16 mouse cellular contexts compared by ENCODE assay signal in genomic region chr3:95112760-95113159, GRCm38 (mm10). TPM values are rescaled to one million over a fixed set of nuclear protein-coding genes. Genes with fewer than 3 reads are reported as not detected.
DNase-seq lines count a peak whose midpoint lies in the region; ATAC-seq and TF ChIP-seq lines count a peak whose summit lies in the region.
"Had no signal": no experiment of that assay in that cellular context is flagged by ENCODE, and none has a peak within 500 bp of the region (broad histone marks: within the 10 kb centered on the region; RNA-seq: fewer than 3 reads in every experiment).

No protein-coding gene starts in this region.

- no peak overlapping the region for H3K27ac ChIP-seq in heart, embryonic 10.5 days
- H3K27ac ChIP-seq in lung, embryonic 14.5 days (ENCODE audit: low read depth) = no peak overlapping the region
- no peak overlapping the region for H3K27ac ChIP-seq in embryonic facial prominence, embryonic 15.5 days (replicated peaks)
- H3K27ac ChIP-seq in midbrain, embryonic 14.5 days (replicated peaks; ENCODE audit: low read depth, low read length) = no peak overlapping the region

- no peaks in the 10 kb centered on the region for H3K9me3 ChIP-seq in heart, embryonic 10.5 days
- H3K9me3 ChIP-seq in lung, embryonic 14.5 days (ENCODE audit: low read depth, low read length) = no peaks in the 10 kb centered on the region
- H3K9me3 ChIP-seq in embryonic facial prominence, embryonic 15.5 days (replicated peaks) = no peaks in the 10 kb centered on the region
- H3K9me3 ChIP-seq in midbrain, embryonic 14.5 days (ENCODE audit: control insufficient read depth, low read length) = no peaks in the 10 kb centered on the region

- H3K4me3 ChIP-seq in heart, embryonic 10.5 days = 0 out of 2 replicates have a peak overlapping the region, but pooled peaks have one; percentile 79
- peak overlapping the region; percentile 75; the same call in 1 of the 2 replicates for H3K4me3 ChIP-seq in lung, embryonic 14.5 days (ENCODE audit: low read depth, low read length)
- no peak overlapping the region for H3K4me3 ChIP-seq in embryonic facial prominence, embryonic 15.5 days (replicated peaks)
- no peak overlapping the region for H3K4me3 ChIP-seq in midbrain, embryonic 14.5 days (replicated peaks; ENCODE audit: low read depth, low read length)

- no peak overlapping the region for H3K9ac ChIP-seq in lung, embryonic 14.5 days
- no peak overlapping the region for H3K9ac ChIP-seq in embryonic facial prominence, embryonic 15.5 days
- H3K9ac ChIP-seq in midbrain, embryonic 14.5 days (replicated peaks; ENCODE audit: low read length) = no peak overlapping the region

- peaks cover 26% of the 10 kb centered on the region for H3K36me3 ChIP-seq in heart, embryonic 10.5 days
- H3K36me3 ChIP-seq in lung, embryonic 14.5 days (ENCODE audit: insufficient read depth) = peaks cover 30% of the 10 kb centered on the region
- peaks cover 22% of the 10 kb centered on the region for H3K36me3 ChIP-seq in embryonic facial prominence, embryonic 15.5 days
- peaks cover 34% of the 10 kb centered on the region for H3K36me3 ChIP-seq in midbrain, embryonic 14.5 days (ENCODE audit: control insufficient read depth, insufficient read depth, low read length)

- 97% methylated on average over 1 of the region's 1 CpGs for WGBS in heart, embryonic 10.5 days
- WGBS in lung, embryonic 14.5 days = 96% methylated on average over 1 of the region's 1 CpGs
- 86% methylated on average over 1 of the region's 1 CpGs for WGBS in embryonic facial prominence, embryonic 15.5 days
- 95% methylated on average over 1 of the region's 1 CpGs for WGBS in midbrain, embryonic 14.5 days

- no peak for DNase-seq in heart, embryonic 10.5 days (ENCODE audit: low spot score)
- no peak for DNase-seq in heart, adult 18-20 months
- DNase-seq in lung, embryonic 14.5 days = no peak
- no peak for DNase-seq in lung, postnatal 36 days
- DNase-seq in midbrain, embryonic 14.5 days = no peak
- no peak for DNase-seq in thymus, postnatal 4 days
- DNase-seq in adrenal gland, postnatal 25 days = no peak
- DNase-seq: adrenal gland, postnatal 36 days; cerebellum, adult 9-10 months; gastrocnemius, postnatal 36 days; kidney, adult 11 months; retina, postnatal 1 day had no signal

- H3K4me2 ChIP-seq in lung, embryonic 14.5 days = peak overlapping the region; percentile 60
- H3K4me2 ChIP-seq in embryonic facial prominence, embryonic 15.5 days (replicated peaks) = peak overlapping the region; percentile 54; the same call in 1 of the 2 replicates
- peak overlapping the region; percentile 49; the same call in 1 of the 2 replicates for H3K4me2 ChIP-seq in midbrain, embryonic 14.5 days (ENCODE audit: low read length)

- TF ChIP-seq CTCF in lung, embryonic 14.5 days (IDR thresholded peaks at IDR 0.05; ENCODE audit: low read depth) = no peak

- ATAC-seq in lung, embryonic 14.5 days (ENCODE audit: insufficient read depth) = no peak
- ATAC-seq in embryonic facial prominence, embryonic 15.5 days (ENCODE audit: insufficient number of reproducible peaks, low FRiP score, low TSS enrichment, low read depth) = no peak
- ATAC-seq in midbrain, embryonic 14.5 days (ENCODE audit: low FRiP score, low TSS enrichment) = no peak
- ATAC-seq: Patski had no signal

- no peaks in the 10 kb centered on the region for H3K27me3 ChIP-seq in heart, embryonic 10.5 days (ENCODE audit: insufficient read depth, poor library complexity, severe bottlenecking)
- no peaks in the 10 kb centered on the region for H3K27me3 ChIP-seq in lung, embryonic 14.5 days (ENCODE audit: insufficient read depth, low read length)
- no peaks in the 10 kb centered on the region for H3K27me3 ChIP-seq in embryonic facial prominence, embryonic 15.5 days
- H3K27me3 ChIP-seq in midbrain, embryonic 14.5 days (ENCODE audit: control insufficient read depth, insufficient read depth, low read length) = no peaks in the 10 kb centered on the region
- H3K27me3 ChIP-seq: Patski had no signal

- peaks cover 11% of the 10 kb centered on the region; the same call in 1 of the 2 replicates for H3K4me1 ChIP-seq in heart, embryonic 10.5 days
- H3K4me1 ChIP-seq in lung, embryonic 14.5 days (ENCODE audit: insufficient read depth) = peaks cover 7% of the 10 kb centered on the region; the same call in 1 of the 2 replicates
- peaks cover 18% of the 10 kb centered on the region for H3K4me1 ChIP-seq in embryonic facial prominence, embryonic 15.5 days
- H3K4me1 ChIP-seq in midbrain, embryonic 14.5 days (ENCODE audit: control insufficient read depth, insufficient read depth, low read length) = peaks cover 11% of the 10 kb centered on the region

RNA-seq across cellular contexts. Expression of gene Vps72, which starts 1.9 kb away (rescaled TPM):
- polyA plus RNA-seq in heart, embryonic 10.5 days (2016; fragmentation: Nextera tagmentation; extraction: Ambion mirVana) = 124 and 172 TPM in 2 replicates
- 10 to 100 TPM; 32.1 to 32.5 TPM for total RNA-seq in heart, adult 18-20 months (2021)
- polyA plus RNA-seq in lung, embryonic 14.5 days (2014; fragmentation: Nextera tagmentation; extraction: Ambion mirVana) = 167 and 170 TPM in 2 replicates
- polyA plus RNA-seq in embryonic facial prominence, embryonic 15.5 days (2015; fragmentation: Nextera tagmentation; extraction: Ambion mirVana) = 142 and 162 TPM in 2 replicates
- polyA plus RNA-seq in midbrain, embryonic 14.5 days (2014; fragmentation: Nextera tagmentation; extraction: Ambion mirVana) = 194 and 204 TPM in 2 replicates
- total RNA-seq in adrenal gland, postnatal 25 days (2021) = 68.4 and 72.5 TPM in 2 replicates

RNA-seq across cellular contexts. Expression of gene Pip5k1a, which starts 6.0 kb away (rescaled TPM):
- polyA plus RNA-seq in heart, embryonic 10.5 days (2016; fragmentation: Nextera tagmentation; extraction: Ambion mirVana) = 18.3 and 18.8 TPM in 2 replicates
- 10 to 100 TPM; 14.9 to 15.3 TPM for total RNA-seq in heart, adult 18-20 months (2021)
- 12.2 and 13.6 TPM in 2 replicates for polyA plus RNA-seq in lung, embryonic 14.5 days (2014; fragmentation: Nextera tagmentation; extraction: Ambion mirVana)
- polyA plus RNA-seq in embryonic facial prominence, embryonic 15.5 days (2015; fragmentation: Nextera tagmentation; extraction: Ambion mirVana) = 22.3 and 23.0 TPM in 2 replicates
- polyA plus RNA-seq in midbrain, embryonic 14.5 days (2014; fragmentation: Nextera tagmentation; extraction: Ambion mirVana) = 15.0 and 15.4 TPM in 2 replicates
- 39.5 and 43.1 TPM in 2 replicates for total RNA-seq in adrenal gland, postnatal 25 days (2021)

RNA-seq across cellular contexts. Expression of gene Tmod4, which starts 11.5 kb away (rescaled TPM):
- polyA plus RNA-seq in heart, embryonic 10.5 days (2016; fragmentation: Nextera tagmentation; extraction: Ambion mirVana) = 0.70 and 0.90 TPM in 2 replicates
- total RNA-seq in heart, adult 18-20 months (2021) = 10 to 100 TPM; 34.7 to 36.3 TPM
- 1.2 and 1.9 TPM in 2 replicates for polyA plus RNA-seq in lung, embryonic 14.5 days (2014; fragmentation: Nextera tagmentation; extraction: Ambion mirVana)
- 1.7 and 3.8 TPM in 2 replicates for polyA plus RNA-seq in embryonic facial prominence, embryonic 15.5 days (2015; fragmentation: Nextera tagmentation; extraction: Ambion mirVana)
- 0.47 and 0.49 TPM in 2 replicates for polyA plus RNA-seq in midbrain, embryonic 14.5 days (2014; fragmentation: Nextera tagmentation; extraction: Ambion mirVana)
- total RNA-seq in adrenal gland, postnatal 25 days (2021) = 1.0 and 1.1 TPM in 2 replicates
- total RNA-seq: monocyte, adult 5-6 weeks had no signal
- polyA plus RNA-seq: liver, adult 2 months had no signal

RNA-seq across cellular contexts. Expression of gene Scnm1, which starts 21.1 kb away (rescaled TPM):
- polyA plus RNA-seq in heart, embryonic 10.5 days (2016; fragmentation: Nextera tagmentation; extraction: Ambion mirVana) = 55.3 and 60.9 TPM in 2 replicates
- total RNA-seq in heart, adult 18-20 months (2021) = 10 to 100 TPM; 36.5 to 38.3 TPM
- 62.7 and 67.9 TPM in 2 replicates for polyA plus RNA-seq in lung, embryonic 14.5 days (2014; fragmentation: Nextera tagmentation; extraction: Ambion mirVana)
- polyA plus RNA-seq in embryonic facial prominence, embryonic 15.5 days (2015; fragmentation: Nextera tagmentation; extraction: Ambion mirVana) = 73.0 and 79.5 TPM in 2 replicates
- 86.6 and 102 TPM in 2 replicates for polyA plus RNA-seq in midbrain, embryonic 14.5 days (2014; fragmentation: Nextera tagmentation; extraction: Ambion mirVana)
- 35.1 and 40.6 TPM in 2 replicates for total RNA-seq in adrenal gland, postnatal 25 days (2021)

RNA-seq across cellular contexts. Expression of gene Lysmd1, which starts 21.1 kb away (rescaled TPM):
- polyA plus RNA-seq in heart, embryonic 10.5 days (2016; fragmentation: Nextera tagmentation; extraction: Ambion mirVana) = 8.7 and 10.1 TPM in 2 replicates
- 1 to 10 TPM; 4.5 to 4.7 TPM for total RNA-seq in heart, adult 18-20 months (2021)
- polyA plus RNA-seq in lung, embryonic 14.5 days (2014; fragmentation: Nextera tagmentation; extraction: Ambion mirVana) = 8.2 and 9.4 TPM in 2 replicates
- polyA plus RNA-seq in embryonic facial prominence, embryonic 15.5 days (2015; fragmentation: Nextera tagmentation; extraction: Ambion mirVana) = 16.9 and 17.4 TPM in 2 replicates
- 31.7 and 34.7 TPM in 2 replicates for polyA plus RNA-seq in midbrain, embryonic 14.5 days (2014; fragmentation: Nextera tagmentation; extraction: Ambion mirVana)
- total RNA-seq in adrenal gland, postnatal 25 days (2021) = 13.8 and 14.8 TPM in 2 replicates

Comparison
In these comparisons a context has a peak if more than half of its experiments do, and no peak if none do; other contexts are left out.
1. H3K4me3 ChIP-seq: peak in heart, embryonic 10.5 days (single experiment) and lung, embryonic 14.5 days (single experiment); none in embryonic facial prominence, embryonic 15.5 days (single experiment) and midbrain, embryonic 14.5 days (single experiment).
2. Peak in every context shown above with its lines, with median percentiles within 50 percentile points of each other: H3K4me2 ChIP-seq.